Mouse (Mus musculus) cerebellum, adult 2 months (tissue): Measurements from ENCODE around the gene Ndufa1. TPM values are rescaled to one million over a fixed set of nuclear protein-coding genes. Genes with fewer than 3 reads are reported as not detected.
"Not testable (repeated sequence)": the region's sequence is repeated elsewhere in the genome, so short reads cannot be mapped to it uniquely, and the experiment has no call there.

Source experiments
- DNase-seq, 2 experiments: peaks; one replicate each; pipeline ENCODE4 v3.0.0; 2021
- H3K27ac ChIP-seq: fragments of 200-500 bp; 2 replicates; pipeline ENCODE4 v1.5.1; 2012; ENCODE audit warnings: low read length, control low read depth, inconsistent platforms; ENCODE audit not compliant: insufficient read depth
- H3K27me3 ChIP-seq: fragments of 200-500 bp; 2 replicates; pipeline ENCODE4 v1.6.1; 2012; ENCODE audit warnings: inconsistent platforms, mild to moderate bottlenecking, low read length, moderate library complexity; ENCODE audit not compliant: control insufficient read depth, insufficient read depth
- H3K4me1 ChIP-seq: fragments of 200-500 bp; 2 replicates; pipeline ENCODE4 v1.6.1; 2011; ENCODE audit warnings: low read length; ENCODE audit not compliant: control insufficient read depth, insufficient read depth
- H3K4me3 ChIP-seq: fragments of 200-500 bp; replicated peaks from 2 replicates; pipeline ENCODE3; 2011; ENCODE audit warnings: mild to moderate bottlenecking, low read depth, low read length, control low read depth; ENCODE audit not compliant: insufficient read depth
- CTCF ChIP-seq: fragments of 200-500 bp; IDR thresholded peaks from 2 replicates; pipeline ENCODE4 v1.5.1; 2011; ENCODE audit warnings: low read depth, mild to moderate bottlenecking, control low read depth, low read length, moderate library complexity, borderline replicate concordance; ENCODE audit not compliant: insufficient read depth
- POLR2A ChIP-seq: fragments of 200-500 bp; IDR thresholded peaks from 2 replicates; pipeline ENCODE4 v1.6.1; 2011; ENCODE audit warnings: low read length, control low read depth, borderline replicate concordance; ENCODE audit not compliant: insufficient read depth
- WGBS: fragments of 180-500 bp; shearing (Covaris S2); methylation state at CpG from one replicate; pipeline ENCODE4 v1.1.7; 2018; 5-methylcytosine and 5-hydroxymethylcytosine counted together
- polyA plus RNA-seq: library from polyadenylated mRNA; depleted of rRNA; stranded (reverse); fragments of >200 nt; gene quantifications from 2 replicates; pipeline ENCODE4 v1.2.3, GENCODE M21; 2012; rRNA removed

The Ndufa1 gene
- polyA plus RNA-seq, result 567 TPM in 2 replicates

- Histone ChIP-seq H3K27me3 (no peaks in the 10 kb centered on the region), H3K4me3 (peak within 1 kb of the TSS; percentile 92), H3K4me1 (no peaks in the 10 kb centered on the region), H3K27ac (peak within 1 kb of the TSS; percentile 44)
- peak; percentile 89 to 90 for DNase-seq
- TF ChIP-seq CTCF (no peak), POLR2A (peak; percentile 47; the same call in 1 of the 2 replicates)
- WGBS, result 6% methylated on average over 63 of the region's 63 CpGs
These were observed at the start of gene Ndufa1, which contains the start of gene Rnf113a1 for GRCm38 (mm10) chrX:37191105-37191743. Ndufa1 (minus strand) TSS chrX:37191163. Rnf113a1 (plus strand) TSS chrX:37191245.

- H3K27ac ChIP-seq, H3K27me3 ChIP-seq, H3K4me3 ChIP-seq, DNase-seq, H3K4me1 ChIP-seq: not testable (repeated sequence)
- WGBS, result 58% methylated on average over 1 of the region's 1 CpGs
These were observed 31.2 kb upstream of the Ndufa1 start, which contains the start of gene Rhox1 for GRCm38 (mm10) chrX:37222158-37222557. Rhox1 (minus strand) TSS chrX:37222258.

GRCm38 (mm10) chrX:37210941-37211340, 20.0 kb upstream of the Ndufa1 start, which contains the start of gene Gm9:
Gm9 (minus strand) TSS chrX:37211041.
- no peak within 1 kb of the TSS for H3K27ac ChIP-seq
- no peaks in the 10 kb centered on the region for H3K27me3 ChIP-seq
- no peak for DNase-seq
- no peaks in the 10 kb centered on the region for H3K4me1 ChIP-seq
- no peak for TF ChIP-seq CTCF
- no peak for TF ChIP-seq POLR2A
- 85% methylated on average over 10 of the region's 10 CpGs for WGBS
- H3K4me3 ChIP-seq, result no peak within 1 kb of the TSS

GRCm38 (mm10) chrX:37198676-37199075, 7.7 kb upstream of the Ndufa1 start:
- WGBS, result 62% methylated on average over 8 of the region's 8 CpGs
- Histone ChIP-seq H3K27ac (no peak overlapping the region), H3K27me3 (no peaks in the 10 kb centered on the region), H3K4me3 (no peak overlapping the region), H3K4me1 (no peaks in the 10 kb centered on the region)
- TF ChIP-seq POLR2A, result no peak
- TF ChIP-seq CTCF, result no peak
- DNase-seq, result no peak

- WGBS, result 10% methylated on average over 28 of the region's 28 CpGs
- TF ChIP-seq CTCF, result no peak
- no peak for TF ChIP-seq POLR2A
- no peaks in the 10 kb centered on the region for H3K27me3 ChIP-seq
- H3K4me3 ChIP-seq, result peak overlapping the region; percentile 92
- DNase-seq, result peak in 1 of 2 experiments; percentile 20
- H3K4me1 ChIP-seq, result no peaks in the 10 kb centered on the region
- 0 out of 2 replicates have a peak overlapping the region, but pooled peaks have one; percentile 44 for H3K27ac ChIP-seq
These were observed 899 bp upstream of the Ndufa1 start for GRCm38 (mm10) chrX:37191744-37192379.

GRCm38 (mm10) chrX:37190755-37191104, 233 bp downstream of the Ndufa1 start:
- DNase-seq, result no peak
- no peaks in the 10 kb centered on the region for H3K27me3 ChIP-seq
- WGBS, result 3% methylated on average over 20 of the region's 20 CpGs
- H3K4me3 ChIP-seq, result peak overlapping the region; percentile 92
- no peak overlapping the region for H3K27ac ChIP-seq
- no peak for TF ChIP-seq CTCF
- no peak for TF ChIP-seq POLR2A
- H3K4me1 ChIP-seq, result no peaks in the 10 kb centered on the region

GRCm38 (mm10) chrX:37184401-37184800, 6.6 kb downstream of the Ndufa1 start:
- not testable (repeated sequence) for H3K27me3 ChIP-seq, H3K27ac ChIP-seq, H3K4me1 ChIP-seq
- peak in 1 of 2 experiments; percentile 21 for DNase-seq
- WGBS, result 14% methylated on average over 5 of the region's 8 CpGs
- peak overlapping the region; percentile 40 for H3K4me3 ChIP-seq

GRCm38 (mm10) chrX:37168742-37169141, 22.2 kb downstream of the Ndufa1 start, which contains the start of gene Akap14:
Akap14 (minus strand) TSS chrX:37168842.
- no peak for DNase-seq
- WGBS, result 21% methylated on average over 5 of the region's 5 CpGs
- no peak within 1 kb of the TSS for H3K4me3 ChIP-seq
- H3K27ac ChIP-seq, result no peak within 1 kb of the TSS
- no peak for TF ChIP-seq POLR2A
- TF ChIP-seq CTCF, result no peak
- no peaks in the 10 kb centered on the region for H3K4me1 ChIP-seq
- no peaks in the 10 kb centered on the region for H3K27me3 ChIP-seq
